Mouse (Mus musculus): Measurements from ENCODE around the gene Clcn1. TPM values are rescaled to one million over a fixed set of nuclear protein-coding genes. Genes with fewer than 3 reads are reported as not detected.
A peak's percentile ranks its signal among the peaks of the same experiment; 100 is the strongest.

Clcn1 gene
- polyA plus RNA-seq, 1 experiment from 2014 or later = 0.18 TPM

GRCm38 (mm10) chr6:42354076-42355019 lies 67.9 kb downstream of the Clcn1 start:
- WGBS = 57% methylated on average over 11 of the region's 11 CpGs
- Histone ChIP-seq H3K4me2 (peak overlapping the region; percentile 78), H3K27me3 (no peaks in the 10 kb centered on the region), H3K4me1 (peaks cover 47% of the 10 kb centered on the region), H3K9me3 (replicated peaks) (no peaks in the 10 kb centered on the region), H3K4me3 (replicated peaks) (no peak overlapping the region), H3K36me3 (peaks cover 76% of the 10 kb centered on the region), H3K27ac (no peak overlapping the region), H3K9ac (no peak overlapping the region)
- ATAC-seq (replicated peaks; ENCODE audit: low FRiP score) = no peak

GRCm38 (mm10) chr6:42355366-42355765 lies 68.9 kb downstream of the Clcn1 start:
- H3K9ac ChIP-seq = no peak overlapping the region
- no peak for ATAC-seq (replicated peaks; ENCODE audit: low FRiP score)
- WGBS = 94% methylated on average over 6 of the region's 6 CpGs
- H3K4me2 ChIP-seq = no peak overlapping the region
- no peak overlapping the region for H3K4me3 ChIP-seq (replicated peaks)
- peaks cover 86% of the 10 kb centered on the region for H3K36me3 ChIP-seq
- peaks cover 47% of the 10 kb centered on the region for H3K4me1 ChIP-seq
- H3K27me3 ChIP-seq = no peaks in the 10 kb centered on the region
- no peaks in the 10 kb centered on the region for H3K9me3 ChIP-seq (replicated peaks)
- no peak overlapping the region for H3K27ac ChIP-seq

GRCm38 (mm10) chr6:42355794-42356600 lies 69.5 kb downstream of the Clcn1 start:
- Histone ChIP-seq H3K27ac (no peak overlapping the region), H3K9ac (no peak overlapping the region), H3K4me2 (no peak overlapping the region), H3K36me3 (peaks cover 92% of the 10 kb centered on the region), H3K9me3 (replicated peaks) (no peaks in the 10 kb centered on the region), H3K4me1 (peaks cover 44% of the 10 kb centered on the region), H3K4me3 (replicated peaks) (no peak overlapping the region), H3K27me3 (no peaks in the 10 kb centered on the region)
- no peak for ATAC-seq (replicated peaks; ENCODE audit: low FRiP score)
- WGBS = 90% methylated on average over 13 of the region's 13 CpGs

GRCm38 (mm10) chr6:42356913-42357312 lies 70.4 kb downstream of the Clcn1 start:
- Histone ChIP-seq H3K4me1 (peaks cover 35% of the 10 kb centered on the region), H3K27me3 (no peaks in the 10 kb centered on the region), H3K27ac (no peak overlapping the region), H3K4me2 (no peak overlapping the region), H3K36me3 (peaks cover 93% of the 10 kb centered on the region), H3K4me3 (replicated peaks) (no peak overlapping the region), H3K9me3 (replicated peaks) (no peaks in the 10 kb centered on the region), H3K9ac (no peak overlapping the region)
- 97% methylated on average over 5 of the region's 5 CpGs for WGBS
- no peak for ATAC-seq (replicated peaks; ENCODE audit: low FRiP score)

- H3K4me3 ChIP-seq (replicated peaks) = no peak overlapping the region
- no peaks in the 10 kb centered on the region for H3K9me3 ChIP-seq (replicated peaks)
- H3K27ac ChIP-seq = no peak overlapping the region
- 47% methylated on average over 6 of the region's 6 CpGs for WGBS
- H3K27me3 ChIP-seq = no peaks in the 10 kb centered on the region
- H3K4me1 ChIP-seq = peaks cover 31% of the 10 kb centered on the region
- H3K9ac ChIP-seq = no peak overlapping the region
- H3K4me2 ChIP-seq = no peak overlapping the region
- no peak for ATAC-seq (replicated peaks; ENCODE audit: low FRiP score)
- peaks cover 83% of the 10 kb centered on the region for H3K36me3 ChIP-seq
These were observed 71.4 kb downstream of the Clcn1 start for GRCm38 (mm10) chr6:42357901-42358300.

- Histone ChIP-seq H3K27ac (0 out of 2 replicates have a peak overlapping the region, but pooled peaks have one; percentile 3), H3K4me2 (no peak overlapping the region)
- ATAC-seq (replicated peaks; ENCODE audit: low FRiP score) = no peak
These were observed 72.4 kb downstream of the Clcn1 start for GRCm38 (mm10) chr6:42358901-42359300.

GRCm38 (mm10) chr6:42359364-42360147 lies 73.1 kb downstream of the Clcn1 start:
- Histone ChIP-seq H3K27ac (0 out of 2 replicates have a peak overlapping the region, but pooled peaks have one; percentile 3), H3K4me2 (no peak overlapping the region), H3K9me3 (replicated peaks) (no peaks in the 10 kb centered on the region), H3K36me3 (peaks cover 71% of the 10 kb centered on the region), H3K9ac (no peak overlapping the region), H3K27me3 (no peaks in the 10 kb centered on the region), H3K4me3 (replicated peaks) (no peak overlapping the region), H3K4me1 (peaks cover 17% of the 10 kb centered on the region)
- 69% methylated on average over 9 of the region's 9 CpGs for WGBS
- no peak for ATAC-seq (replicated peaks; ENCODE audit: low FRiP score)

More at GRCm38 (mm10) chr6:42358901-42359300, 72.4 kb downstream of the Clcn1 start:
- Histone ChIP-seq H3K27me3 (no peaks in the 10 kb centered on the region), H3K9me3 (replicated peaks) (no peaks in the 10 kb centered on the region), H3K36me3 (peaks cover 75% of the 10 kb centered on the region), H3K4me3 (replicated peaks) (no peak overlapping the region), H3K4me1 (peaks cover 24% of the 10 kb centered on the region), H3K9ac (no peak overlapping the region)
- WGBS = 93% methylated on average over 12 of the region's 12 CpGs

GRCm38 (mm10) chr6:42360231-42360840 lies 73.9 kb downstream of the Clcn1 start:
- Histone ChIP-seq H3K27ac (no peak overlapping the region), H3K9me3 (replicated peaks) (no peaks in the 10 kb centered on the region), H3K27me3 (no peaks in the 10 kb centered on the region), H3K9ac (no peak overlapping the region), H3K36me3 (peaks cover 64% of the 10 kb centered on the region), H3K4me3 (replicated peaks) (no peak overlapping the region), H3K4me1 (peaks cover 11% of the 10 kb centered on the region; the same call in 1 of the 2 replicates), H3K4me2 (no peak overlapping the region)
- no peak for ATAC-seq (replicated peaks; ENCODE audit: low FRiP score)
- WGBS = 87% methylated on average over 6 of the region's 6 CpGs

- no peak overlapping the region for H3K27ac ChIP-seq
- WGBS = 91% methylated on average over 13 of the region's 13 CpGs
- H3K9ac ChIP-seq = no peak overlapping the region
- no peaks in the 10 kb centered on the region for H3K27me3 ChIP-seq
- no peak for ATAC-seq (replicated peaks; ENCODE audit: low FRiP score)
- H3K4me3 ChIP-seq (replicated peaks) = no peak overlapping the region
- peaks cover 55% of the 10 kb centered on the region for H3K36me3 ChIP-seq
- H3K9me3 ChIP-seq (replicated peaks) = no peaks in the 10 kb centered on the region
- H3K4me2 ChIP-seq = no peak overlapping the region
- peaks cover 11% of the 10 kb centered on the region; the same call in 1 of the 2 replicates for H3K4me1 ChIP-seq
These were observed 74.8 kb downstream of the Clcn1 start for GRCm38 (mm10) chr6:42361041-42361895.

- Histone ChIP-seq H3K4me1 (peaks cover 9% of the 10 kb centered on the region; the same call in 1 of the 2 replicates), H3K27ac (no peak overlapping the region), H3K9ac (no peak overlapping the region), H3K36me3 (peaks cover 47% of the 10 kb centered on the region), H3K4me2 (no peak overlapping the region), H3K9me3 (replicated peaks) (no peaks in the 10 kb centered on the region), H3K4me3 (replicated peaks) (no peak overlapping the region), H3K27me3 (no peaks in the 10 kb centered on the region)
- ATAC-seq (replicated peaks; ENCODE audit: low FRiP score) = no peak
- WGBS = 81% methylated on average over 1 of the region's 1 CpGs
These were observed 75.6 kb downstream of the Clcn1 start for GRCm38 (mm10) chr6:42362074-42362473.
